Mouse (Mus musculus): Measurements from ENCODE around the gene Ndel1.

The Ndel1 gene

DNA sequence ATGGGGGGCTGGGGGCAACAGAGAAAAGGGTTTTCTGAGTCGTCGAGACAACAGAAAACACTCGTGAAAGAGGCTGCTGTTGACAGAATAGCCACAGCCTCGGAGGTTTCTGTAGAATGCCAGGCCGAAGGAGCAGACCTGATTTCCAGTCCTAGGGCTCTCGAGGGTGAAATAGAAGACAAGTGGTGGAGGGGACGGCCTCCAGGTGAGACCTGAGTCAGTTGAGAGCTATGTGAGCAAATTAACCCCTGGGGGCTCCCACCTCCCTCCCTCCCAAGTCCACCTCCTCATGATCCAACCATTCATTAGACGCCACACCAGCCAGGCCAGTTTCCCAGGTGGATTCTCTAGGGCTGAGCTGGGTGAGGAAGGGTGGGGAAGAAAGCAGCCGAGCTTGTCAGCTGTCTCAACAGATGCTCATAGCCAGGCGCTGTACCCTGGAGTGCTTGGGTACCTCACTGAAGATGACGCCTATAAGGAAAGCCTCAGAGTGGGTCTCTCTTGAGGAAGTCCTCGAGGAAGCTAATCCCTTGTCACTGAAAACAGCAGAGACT lies 22.3 kb upstream of the Ndel1 start:
- DNase-seq (ENCODE audit: low read depth, low spot score), result no peak

DNA sequence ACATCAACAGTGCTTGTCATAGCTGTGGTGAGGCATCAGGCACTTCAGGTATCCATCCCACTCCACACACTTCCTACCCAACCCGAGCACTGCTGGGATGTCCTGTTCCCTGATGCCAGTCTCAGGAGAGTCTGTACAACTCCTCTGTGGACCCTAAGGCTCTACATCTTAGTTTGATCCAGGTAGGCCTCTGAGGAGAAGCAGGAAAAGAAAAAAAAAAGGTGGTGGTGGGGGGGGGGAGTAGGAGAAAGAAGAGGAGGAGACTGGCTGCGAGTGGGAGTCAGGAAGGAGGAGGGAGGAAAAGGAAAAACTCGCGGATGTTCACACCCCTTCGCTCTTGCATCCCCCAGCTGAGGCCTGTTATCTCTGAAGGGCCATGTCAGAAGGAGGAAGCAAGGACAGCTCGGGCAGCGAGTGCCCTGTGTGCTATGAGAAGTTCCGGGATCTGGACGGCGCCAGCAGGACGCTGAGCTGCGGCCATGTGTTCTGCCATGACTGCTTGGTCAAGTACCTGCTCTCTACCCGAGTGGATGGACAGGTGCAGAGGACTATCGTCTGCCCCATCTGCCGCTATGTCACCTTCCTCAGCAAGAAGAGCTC lies 20.7 kb upstream of the Ndel1 start:
- DNase-seq (ENCODE audit: low read depth, low spot score), result no peak

DNA sequence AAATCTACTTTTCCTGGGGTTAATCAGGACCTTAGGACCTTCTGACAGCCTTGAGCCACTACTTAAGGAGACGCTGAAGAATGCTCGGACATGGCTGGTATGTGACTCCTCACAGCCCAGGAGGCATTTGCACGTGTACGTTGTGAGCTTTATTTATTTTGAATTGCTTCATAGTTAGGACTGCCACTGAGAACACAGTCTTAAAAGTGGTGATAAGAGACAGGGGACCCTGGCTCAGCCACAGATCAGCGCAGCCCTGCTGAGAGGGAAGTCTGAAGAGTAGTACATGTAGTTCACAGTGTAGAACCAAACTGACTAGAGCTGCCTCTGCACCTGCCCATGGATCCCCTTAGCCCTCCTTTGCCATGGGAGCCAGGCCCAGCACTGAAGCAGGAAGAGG lies 20.2 kb upstream of the Ndel1 start:
- DNase-seq (ENCODE audit: low read depth, low spot score), result no peak

DNA sequence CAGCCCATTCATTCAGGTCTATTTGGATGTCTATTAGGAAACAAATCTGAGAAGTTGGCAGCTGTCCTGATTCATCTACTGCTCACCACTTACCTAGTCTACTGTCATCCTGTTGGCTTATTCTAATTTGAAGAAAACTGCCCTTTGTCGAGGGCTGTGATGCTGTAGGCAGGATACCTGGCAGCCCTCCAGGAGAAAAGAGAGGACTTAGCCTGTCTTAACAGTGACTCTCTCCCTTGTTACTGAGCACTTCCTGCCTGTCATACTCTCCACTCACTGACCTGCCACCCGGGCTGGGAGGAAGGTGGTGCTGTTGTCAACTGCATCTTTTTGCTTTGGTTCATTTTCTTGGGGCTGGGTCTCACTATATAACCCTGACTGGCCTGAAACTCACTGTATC lies 19.0 kb upstream of the Ndel1 start:
- DNase-seq (ENCODE audit: low read depth, low spot score), result no peak

DNA sequence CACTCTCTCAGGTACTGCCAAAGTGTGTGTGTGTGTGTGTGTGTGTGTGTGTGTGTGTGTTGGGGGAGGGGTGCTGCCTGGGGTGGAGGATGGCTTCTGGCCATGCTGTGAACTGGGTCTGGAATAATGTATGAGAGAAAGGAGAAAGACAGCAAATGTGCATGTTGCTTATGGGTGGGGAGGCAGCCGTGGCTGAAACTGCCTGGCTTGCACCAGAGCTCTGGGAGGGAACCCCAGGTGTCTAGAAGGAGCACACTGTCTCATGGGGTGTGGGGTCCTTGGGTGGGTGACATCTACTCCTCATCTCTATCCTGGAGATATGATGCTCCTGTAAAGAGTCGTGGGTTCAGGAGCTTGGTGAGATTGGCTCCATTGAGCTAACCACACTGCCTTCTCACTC lies 17.0 kb upstream of the Ndel1 start:
- no peak for DNase-seq (ENCODE audit: low read depth, low spot score)

DNA sequence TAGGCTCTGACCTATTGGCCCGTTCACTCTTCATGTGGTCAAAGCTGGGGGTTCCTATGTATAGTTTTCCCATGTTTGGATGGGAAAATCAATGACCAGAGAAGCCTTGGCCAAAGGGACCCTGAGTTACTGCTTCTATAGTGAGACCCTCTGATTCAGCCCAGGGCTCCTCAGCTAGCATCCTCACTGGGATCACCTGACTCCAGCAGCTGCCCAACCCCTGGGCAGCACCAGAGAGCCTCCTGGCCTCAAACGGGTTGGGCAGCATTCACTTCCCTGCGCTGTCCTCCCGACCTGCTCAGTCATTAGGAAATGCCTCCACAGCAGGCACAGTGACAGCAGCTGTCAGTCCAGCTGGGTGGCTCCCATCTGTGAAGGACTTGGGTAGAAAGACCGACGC lies 16.6 kb upstream of the Ndel1 start, which contains the start of gene Rnf222:
Rnf222 (plus strand) TSS at position 301 of the 400 bp plus-strand sequence.
- no peak for DNase-seq (ENCODE audit: low read depth, low spot score)

DNA sequence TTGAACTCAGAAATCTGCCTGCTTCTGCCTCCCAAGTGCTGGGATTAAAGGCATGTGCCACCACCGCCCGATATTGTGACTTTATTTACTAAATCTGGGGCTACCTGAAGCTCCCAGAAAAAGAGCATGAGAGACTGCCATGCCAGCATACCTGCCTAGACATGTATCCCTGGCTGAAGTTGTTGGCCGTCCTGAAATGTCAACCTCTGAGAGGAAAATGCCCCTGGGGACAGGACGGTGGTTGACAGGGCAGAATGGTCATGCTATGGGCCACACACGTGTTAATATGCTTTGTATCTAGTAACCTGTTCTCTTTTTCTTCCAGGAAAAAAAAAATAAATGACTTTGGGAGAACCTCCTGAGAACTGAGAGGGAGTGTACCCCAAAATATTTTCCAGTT lies 14.4 kb upstream of the Ndel1 start:
- DNase-seq (ENCODE audit: low read depth, low spot score), result no peak

DNA sequence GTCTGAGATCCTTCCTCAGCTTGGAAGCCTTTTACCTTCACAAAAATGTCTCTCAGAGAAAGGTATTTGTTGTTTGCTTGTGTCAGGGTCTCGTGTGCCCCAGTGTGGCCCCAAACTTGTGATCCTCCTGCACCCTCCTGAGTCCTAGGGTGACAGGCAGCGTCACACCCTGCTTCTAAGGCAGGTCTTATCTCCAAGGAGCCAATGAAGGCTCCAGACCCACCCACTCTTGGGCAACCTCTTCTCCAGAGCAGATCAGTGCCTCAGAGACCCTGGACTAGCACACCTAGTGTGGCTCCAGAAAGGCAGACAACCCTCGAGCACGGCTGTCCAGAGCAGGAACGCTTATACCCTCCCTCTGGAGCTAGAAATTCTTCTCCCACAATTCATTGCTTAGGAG lies 12.7 kb upstream of the Ndel1 start:
- no peak for DNase-seq (ENCODE audit: low read depth, low spot score)

DNA sequence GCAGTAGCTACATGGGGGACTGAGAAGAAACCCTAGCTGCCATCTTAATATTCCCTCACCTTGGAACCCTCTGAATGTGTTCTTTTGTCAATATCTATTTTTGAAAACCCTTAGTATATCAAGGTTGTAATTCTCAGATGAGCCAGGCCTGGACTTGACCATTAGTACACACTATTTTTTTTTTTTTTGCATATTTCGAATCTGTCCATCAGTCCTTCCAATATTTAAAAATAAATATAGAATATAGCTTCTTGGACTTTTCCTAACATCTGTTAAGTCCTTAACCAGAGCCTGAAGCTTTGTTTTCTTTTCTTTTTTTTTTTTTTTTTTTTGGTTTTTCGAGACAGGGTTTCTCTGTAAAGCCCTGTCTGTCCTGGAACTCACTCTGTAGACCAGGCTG lies 12.2 kb upstream of the Ndel1 start:
- DNase-seq (ENCODE audit: low read depth, low spot score), result no peak

DNA sequence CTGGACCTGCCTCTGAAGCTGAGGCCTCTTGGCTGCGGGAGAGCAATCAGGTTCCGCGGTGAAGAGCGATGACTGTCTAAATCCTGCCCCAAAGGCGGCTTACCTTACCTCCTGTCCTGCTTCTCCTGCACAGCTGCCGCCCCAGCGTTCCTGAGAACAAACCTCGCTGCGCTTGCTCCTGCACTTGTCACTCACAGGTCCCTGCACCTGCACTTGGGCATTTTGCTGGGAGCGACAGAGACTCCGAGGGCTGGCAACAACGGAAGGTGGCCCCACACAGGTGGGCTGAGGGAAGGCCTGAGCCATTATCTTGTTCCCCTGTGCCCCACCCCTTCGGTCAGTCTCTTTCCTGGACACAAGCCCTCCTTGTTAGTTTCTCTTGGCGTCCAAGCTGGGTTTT lies 10.4 kb upstream of the Ndel1 start:
- DNase-seq (ENCODE audit: low read depth, low spot score), result no peak

DNA sequence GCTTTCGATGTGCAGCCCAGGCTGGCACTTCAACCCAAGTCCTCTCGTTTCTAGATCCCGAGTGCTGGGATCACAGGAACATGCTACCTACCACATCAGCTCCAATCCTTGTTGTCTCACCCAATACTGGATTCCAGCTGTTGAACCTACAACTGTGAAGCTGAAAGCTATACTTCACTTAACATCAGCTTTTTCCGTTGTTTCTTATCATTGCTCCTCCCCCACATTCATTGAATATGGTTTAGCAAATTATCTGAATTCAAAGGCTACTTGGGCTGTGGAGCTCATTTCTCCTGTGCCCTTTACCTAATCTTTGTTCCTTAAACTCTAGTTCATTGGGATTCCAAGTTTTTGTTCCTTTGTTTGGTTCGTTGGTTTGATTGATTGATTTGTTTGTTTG lies 7.2 kb upstream of the Ndel1 start:
- no peak for DNase-seq (ENCODE audit: low read depth, low spot score)

DNA sequence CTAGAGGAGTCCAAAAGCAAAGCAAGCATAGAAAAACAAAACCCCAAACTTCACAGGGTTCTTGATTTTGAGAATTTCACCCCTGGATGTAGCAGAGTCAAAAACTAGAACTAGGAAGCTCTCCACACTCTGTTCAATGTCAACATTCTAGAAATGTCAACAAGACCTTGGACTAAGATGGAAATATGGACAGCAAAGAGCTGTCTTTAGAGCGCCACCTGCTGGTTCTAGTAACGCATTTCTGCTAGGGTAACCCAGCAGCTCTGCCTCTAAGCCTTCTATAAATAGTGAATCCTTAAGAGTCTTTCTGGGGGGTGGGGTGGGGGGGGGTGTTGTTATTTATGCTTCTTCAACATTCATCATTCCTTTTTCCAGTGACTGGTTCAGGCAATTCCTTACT lies 3.2 kb upstream of the Ndel1 start:
- DNase-seq (ENCODE audit: low read depth, low spot score), result peak; percentile 82

DNA sequence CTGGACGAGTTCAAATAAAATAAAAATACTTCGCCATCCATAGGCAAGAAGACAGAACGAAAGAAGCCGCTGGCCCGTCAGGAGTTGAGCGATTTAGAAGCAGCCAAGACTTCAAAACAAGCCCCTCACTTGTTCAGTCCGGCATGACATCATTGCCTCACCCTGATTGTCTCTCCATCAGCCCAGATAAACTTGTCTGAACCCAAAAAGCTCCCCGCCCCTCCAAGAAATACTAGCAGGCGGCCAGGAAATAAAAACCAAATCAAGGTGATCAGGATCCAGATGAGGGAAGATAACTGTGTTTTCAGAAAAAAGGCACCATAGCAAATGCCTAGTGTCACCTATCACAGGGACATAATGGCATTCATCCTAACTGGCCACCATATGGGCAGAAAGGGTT lies 381 bp downstream of the Ndel1 start:
- DNase-seq (ENCODE audit: low read depth, low spot score), result no peak

DNA sequence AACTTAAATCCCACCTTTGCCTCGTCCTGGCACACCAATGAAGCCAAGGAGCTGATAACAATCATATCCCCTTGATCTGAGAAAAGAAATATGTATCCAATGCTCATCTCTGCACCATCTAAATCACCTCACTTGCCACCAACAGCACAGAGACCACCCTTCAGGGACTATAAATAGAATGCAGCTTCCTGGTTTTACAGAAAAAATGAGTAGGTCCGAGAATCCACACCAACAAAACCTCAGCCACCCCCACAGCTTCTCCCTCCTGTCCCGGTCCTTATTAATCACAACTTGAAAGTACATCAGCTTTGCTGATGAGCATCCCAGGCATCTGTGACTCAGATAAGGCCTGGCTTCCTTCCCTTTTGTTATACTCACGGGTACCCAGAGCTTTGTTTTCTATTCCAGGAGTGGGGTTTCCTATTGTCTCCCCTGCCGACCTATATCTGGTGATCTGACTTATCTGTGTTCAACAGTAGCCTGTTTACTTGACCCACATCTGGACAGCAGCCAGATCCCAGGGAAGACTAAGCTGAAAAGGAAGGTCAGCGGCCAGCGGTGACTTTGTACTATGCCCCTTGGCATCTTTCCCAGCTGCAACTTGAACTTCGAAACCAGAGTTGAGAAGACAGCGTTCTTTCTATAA lies 7.0 kb downstream of the Ndel1 start:
- no peak for DNase-seq (ENCODE audit: low read depth, low spot score)

DNA sequence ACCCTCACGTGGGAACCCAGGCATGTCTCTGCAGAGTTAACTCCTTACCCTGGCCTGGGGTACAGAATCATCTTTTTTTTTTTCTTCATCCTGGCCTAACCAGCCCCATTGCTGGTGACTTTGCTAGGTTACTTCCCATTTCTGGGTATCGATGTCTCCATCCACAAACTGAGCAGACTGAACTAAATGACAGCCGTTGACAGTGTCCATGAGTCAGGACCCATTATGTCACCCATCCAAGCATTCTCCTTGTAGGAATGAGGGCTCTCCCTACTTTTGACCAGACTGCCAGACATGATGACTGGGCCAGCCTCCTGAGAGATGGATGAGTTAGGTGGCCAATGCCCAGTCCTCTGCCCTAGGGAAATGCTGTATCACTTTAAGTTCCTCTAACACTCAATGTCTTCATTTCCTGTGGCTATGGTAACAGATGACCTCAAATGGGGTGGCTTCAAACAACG lies 8.0 kb downstream of the Ndel1 start:
- no peak for DNase-seq (ENCODE audit: low read depth, low spot score)

DNA sequence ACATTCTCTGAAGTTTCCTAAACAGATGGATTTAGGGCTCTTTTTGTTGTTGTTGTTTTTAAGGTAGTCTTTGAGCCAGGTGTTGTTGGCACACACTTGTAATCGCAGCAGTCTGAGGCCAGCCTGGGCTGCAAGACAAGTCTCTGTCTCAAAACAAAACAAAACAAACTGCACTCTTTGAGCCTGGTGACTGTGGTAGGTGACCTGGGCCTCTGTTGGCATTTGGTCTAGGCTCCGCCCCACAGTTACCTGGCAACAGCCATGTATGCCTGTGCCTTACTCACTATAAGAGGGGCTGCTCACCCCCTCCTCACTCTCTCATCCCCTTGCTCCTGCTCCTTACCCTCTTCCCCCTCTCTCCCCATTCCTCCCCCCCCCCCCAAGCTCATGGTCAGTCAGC lies 9.4 kb downstream of the Ndel1 start:
- no peak for DNase-seq (ENCODE audit: low read depth, low spot score)

DNA sequence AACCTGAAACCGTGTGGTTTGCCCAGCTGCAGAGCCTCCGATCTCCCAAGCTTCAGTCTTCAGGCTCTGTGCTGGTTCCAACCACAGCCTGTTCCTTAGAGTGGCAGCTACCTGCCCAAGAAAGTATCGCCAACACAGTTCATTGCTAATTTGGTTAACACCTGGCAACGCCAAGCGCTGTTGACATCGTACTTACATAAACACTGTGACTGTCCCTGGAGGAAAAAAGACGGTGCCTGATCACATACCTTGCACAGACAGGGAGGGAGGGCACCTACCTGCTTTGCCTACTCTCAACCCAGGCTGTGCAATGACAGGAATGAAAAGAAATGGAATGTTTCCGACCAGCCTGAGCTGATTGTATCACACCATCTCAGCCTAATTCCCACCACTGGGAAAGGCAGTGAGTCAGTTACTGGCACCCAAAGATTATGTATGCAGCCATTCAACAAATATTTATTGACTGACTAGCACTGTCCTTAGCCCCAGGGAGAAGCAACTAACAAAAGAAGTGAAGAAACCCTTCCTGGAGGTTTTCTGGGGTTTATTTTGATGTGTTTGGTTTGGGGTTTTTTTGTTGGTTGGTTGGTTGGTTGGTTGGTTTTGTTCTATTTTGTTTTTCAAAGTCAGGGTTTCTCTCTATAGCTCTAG lies 11.6 kb downstream of the Ndel1 start:
- no peak for DNase-seq (ENCODE audit: low read depth, low spot score)

DNA sequence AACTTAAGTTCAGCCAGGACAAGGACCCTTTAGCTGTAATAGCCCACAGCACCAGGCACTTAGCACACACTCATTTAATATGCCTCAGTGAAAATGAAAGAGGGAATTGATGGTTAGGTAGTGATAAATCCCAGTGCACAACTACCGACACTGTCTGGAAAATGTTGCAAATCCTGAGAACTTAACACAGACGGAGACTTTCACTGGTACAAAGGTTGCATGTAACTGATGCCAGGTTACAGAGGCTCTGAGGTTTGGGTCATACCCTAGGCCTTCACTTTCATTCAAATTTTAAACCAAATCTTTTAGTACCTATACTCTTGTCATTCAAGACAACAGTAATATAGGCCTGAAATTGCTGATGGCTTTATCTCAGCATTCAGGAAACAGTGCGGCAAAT lies 14.3 kb downstream of the Ndel1 start:
- no peak for DNase-seq (ENCODE audit: low read depth, low spot score)

DNA sequence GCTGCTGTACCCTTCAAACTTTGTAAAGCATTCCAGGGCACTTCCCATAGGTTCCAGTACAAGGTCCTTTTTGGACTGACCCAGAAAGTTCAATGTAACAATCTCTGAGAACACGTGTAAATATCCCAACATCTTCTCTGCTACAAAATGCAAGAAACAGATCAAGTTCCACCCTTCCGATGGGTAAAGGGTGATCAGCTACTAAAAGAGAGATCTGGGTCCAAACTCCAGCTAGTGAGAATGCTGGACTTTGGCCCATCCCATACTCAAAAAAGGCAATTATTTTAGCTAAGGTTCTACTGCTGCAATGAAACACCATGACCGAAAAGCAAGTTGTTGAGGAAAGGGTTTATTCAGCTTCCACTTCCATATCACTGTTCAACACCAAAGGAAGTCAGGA lies 17.0 kb downstream of the Ndel1 start:
- no peak for DNase-seq (ENCODE audit: low read depth, low spot score)

DNA sequence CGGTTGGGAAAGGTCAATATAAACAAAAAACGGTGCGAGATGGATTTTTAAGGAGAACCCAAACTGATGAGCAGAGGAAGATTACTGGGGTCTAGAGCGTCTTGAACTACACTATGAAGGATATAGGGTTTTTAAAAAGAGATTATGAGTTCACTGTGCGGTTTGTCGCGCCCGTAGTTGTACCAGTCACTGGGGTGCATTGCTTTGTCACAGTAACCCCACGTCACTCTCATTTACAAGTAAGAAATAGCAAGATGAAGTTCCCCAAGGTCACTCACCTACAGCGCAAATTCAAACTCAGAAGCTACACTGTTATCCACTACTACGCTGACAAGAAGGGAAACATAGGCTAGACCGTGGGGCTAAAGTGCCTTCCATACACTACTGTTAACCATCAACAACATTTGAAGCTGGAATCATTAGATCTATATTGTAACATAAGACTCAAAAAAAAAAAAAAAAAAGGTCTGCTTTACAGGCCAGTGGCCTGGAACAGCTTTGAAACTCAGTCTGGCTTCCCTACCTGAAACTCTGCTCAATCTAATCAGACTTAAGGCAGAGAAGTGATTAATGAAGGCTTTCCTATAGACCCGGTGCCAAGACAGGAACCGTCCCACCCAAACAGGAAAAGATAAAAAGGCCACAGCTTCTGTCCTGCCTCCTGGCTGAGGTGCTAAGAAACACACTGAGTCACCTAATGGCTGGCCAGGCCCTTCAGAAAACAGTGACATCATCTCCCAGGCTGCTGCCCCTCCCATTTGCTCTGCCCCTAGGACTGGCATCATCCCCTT lies 17.9 kb downstream of the Ndel1 start:
- DNase-seq (ENCODE audit: low read depth, low spot score), result no peak

DNA sequence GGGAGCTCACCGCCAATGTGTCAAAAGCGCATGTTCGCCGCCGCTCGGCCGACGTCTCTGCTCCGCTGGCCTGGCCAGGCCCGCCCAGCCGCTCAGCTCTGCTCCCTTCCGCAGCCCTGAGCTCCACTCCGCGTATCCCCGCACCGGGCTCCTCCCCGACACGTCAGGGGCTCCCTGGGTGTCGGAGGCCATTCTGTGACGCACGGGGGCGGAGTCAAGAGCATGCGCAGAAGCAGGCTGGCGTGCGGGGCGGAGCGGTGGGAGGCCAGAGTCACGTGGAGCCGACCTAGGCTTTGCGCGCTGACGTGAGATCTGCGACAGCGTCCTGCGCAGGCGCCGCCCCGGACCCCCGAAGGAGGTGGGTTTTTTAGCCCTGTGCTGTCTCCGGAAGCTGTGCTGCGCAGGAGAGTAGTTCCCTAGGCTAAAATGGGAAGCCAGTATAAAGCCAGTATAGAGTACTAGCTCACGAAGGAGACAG lies 18.7 kb downstream of the Ndel1 start:
- DNase-seq (ENCODE audit: low read depth, low spot score), result peak; percentile 97

DNA sequence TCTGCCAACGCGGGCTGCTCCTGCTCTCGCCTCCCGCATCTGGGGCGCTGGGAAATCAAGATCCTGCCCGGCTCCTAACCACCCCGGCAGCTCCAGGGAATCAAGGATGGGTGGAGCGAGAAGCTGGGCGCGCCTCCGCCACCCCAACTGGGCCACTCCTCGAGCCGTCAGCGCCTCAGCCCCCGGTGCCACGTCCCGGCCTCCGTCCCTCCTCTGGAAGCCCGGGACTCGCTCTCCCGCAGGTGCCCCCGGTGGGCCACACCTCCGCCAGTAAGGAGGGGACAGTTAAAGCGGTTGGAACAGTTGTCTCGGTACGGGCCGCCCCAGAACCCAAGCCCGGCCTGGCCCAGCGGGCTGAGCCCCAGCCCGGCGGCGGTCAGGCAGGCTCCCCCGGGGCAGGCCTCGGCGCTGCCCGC lies 19.2 kb downstream of the Ndel1 start:
- DNase-seq (ENCODE audit: low read depth, low spot score), result peak; percentile 29
